Mouse (Mus musculus): ENCODE data around the gene Tspan4.

GRCm38 (mm10) chr7:141486239-141486638, 11.2 kb downstream of the Tspan4 start:
- TF ChIP-seq POLR2A (IDR thresholded peaks at IDR 0.05; ENCODE audit: low read depth, low read length) (no peak), CTCF (IDR thresholded peaks at IDR 0.05; ENCODE audit: extremely low read depth, insufficient read length, insufficient replicate concordance, low read depth, low read length) (no peak)

Data from small intestine, adult 2 months (tissue).